8 mouse cellular contexts compared by ENCODE assay signal in genomic region chr3:135825754-135826683, GRCm38 (mm10). TPM values are rescaled to one million over a fixed set of nuclear protein-coding genes. Genes with fewer than 3 reads are reported as not detected.
DNase-seq lines count a peak whose midpoint lies in the region; ATAC-seq and TF ChIP-seq lines count a peak whose summit lies in the region.

No protein-coding gene starts in this region.

- H3K4me1 ChIP-seq in cortical plate, adult 2 months (ENCODE audit: control insufficient read depth, insufficient read depth, low read length) = no peaks in the 10 kb centered on the region

- DNase-seq in adrenal gland, adult 18-20 months (ENCODE audit: low spot score in 2 of 2) = peak; percentile 38
- peak; percentile 6 to 21 for DNase-seq in gastrocnemius, adult 8-10 months (ENCODE audit: low spot score in 2 of 2)
- peak; percentile 79 for DNase-seq in induced T-regulatory cell, adult 2 months (ENCODE audit: low read depth)
- DNase-seq in left cerebral cortex, postnatal 25 days (ENCODE audit: low spot score in 2 of 2) = peak; percentile 17 to 40
- peak; percentile 5 to 19 for DNase-seq in right cerebral cortex, postnatal 36 days (ENCODE audit: low spot score in 2 of 2)
- no peak for DNase-seq in adipocyte (ENCODE audit: low spot score)

- no peak for TF ChIP-seq CTCF in cortical plate, adult 2 months (IDR thresholded peaks at IDR 0.05; ENCODE audit: extremely low read depth, insufficient read depth, low read length)

- intact Hi-C loops in left cerebral cortex, postnatal 25 days (cut with DNase I) = no loop called here

- ATAC-seq in megakaryocyte-erythroid progenitor cell, adult 5-6 weeks (replicated peaks; ENCODE audit: low FRiP score, low TSS enrichment, poor library complexity, severe bottlenecking) = peak; percentile 72

- H3K4me3 ChIP-seq in cortical plate, adult 2 months (ENCODE audit: insufficient read depth, low read length) = peak overlapping the region; percentile 37

- H3K27ac ChIP-seq in cortical plate, adult 2 months (ENCODE audit: insufficient read depth, low read length) = no peak overlapping the region

- TF ChIP-seq POLR2A in cortical plate, adult 2 months (IDR thresholded peaks at IDR 0.05; ENCODE audit: extremely low read depth, insufficient read depth, low read length) = no peak

RNA-seq across cellular contexts. Expression of gene Slc39a8, which starts 0.9 kb away (rescaled TPM):
- 1 to 10 TPM; 3.6 to 5.4 TPM for total RNA-seq in adrenal gland, adult 18-20 months (2021)
- 3.1 and 3.6 TPM in 2 replicates for polyA plus RNA-seq in cortical plate, adult 2 months (2012; rRNA removed)
- under 1 TPM; 0.58 to 0.97 (median 0.68) TPM for total RNA-seq in gastrocnemius, adult 8-10 months (2022)
- total RNA-seq in left cerebral cortex, postnatal 25 days (2021) = 1 to 10 TPM; 3.5 to 3.9 TPM
- 22.9 and 31.0 TPM in 2 replicates for total RNA-seq in megakaryocyte-erythroid progenitor cell, adult 5-6 weeks (2014; fragmentation: Nextera tagmentation)
- 25.0 and 39.1 TPM in 2 replicates for total RNA-seq in megakaryocyte-erythroid progenitor cell, adult 5-6 weeks (2017)
